Mouse (Mus musculus) lung, embryonic 14.5 days (tissue): Measurements from ENCODE around the gene Tagln2. TPM values are rescaled to one million over a fixed set of nuclear protein-coding genes. Genes with fewer than 3 reads are reported as not detected.

ENCODE experiments used
- ATAC-seq: fragments of 200-750 bp; cut with Nextera tagmentation; 2 replicates; pipeline ENCODE4 v1.8.0; 2017; ENCODE audit warnings: mild to moderate bottlenecking, moderate TSS enrichment, moderate library complexity; ENCODE audit not compliant: insufficient read depth
- DNase-seq: peaks from one replicate; pipeline ENCODE4 v3.0.0-alpha.2; 2015
- H3K27ac ChIP-seq: fragments of 300-500 bp; sonication (generic); 2 replicates; pipeline ENCODE4 v1.5.1; 2014; ENCODE audit warnings: low read depth, mild to moderate bottlenecking, moderate library complexity
- H3K27me3 ChIP-seq: fragments of 300-500 bp; sonication (generic); 2 replicates; pipeline ENCODE4 v1.6.1; 2014; ENCODE audit warnings: low read length, control low read depth; ENCODE audit not compliant: insufficient read depth
- H3K36me3 ChIP-seq: fragments of 300-500 bp; sonication (generic); 2 replicates; pipeline ENCODE4 v1.6.1; 2014; ENCODE audit warnings: control low read depth; ENCODE audit not compliant: insufficient read depth
- H3K4me1 ChIP-seq: fragments of 300-500 bp; sonication (generic); 2 replicates; pipeline ENCODE4 v1.6.1; 2014; ENCODE audit warnings: antibody characterized with exemption, control low read depth; ENCODE audit not compliant: insufficient read depth
- H3K4me2 ChIP-seq: fragments of 300-500 bp; sonication (generic); 2 replicates; pipeline ENCODE4 v1.6.1; 2014; ENCODE audit warnings: mild to moderate bottlenecking
- H3K4me3 ChIP-seq: fragments of 300-500 bp; sonication (generic); 2 replicates; pipeline ENCODE4 v1.5.1; 2014; ENCODE audit warnings: low read depth, low read length
- H3K9ac ChIP-seq: fragments of 300-500 bp; sonication (generic); 2 replicates; pipeline ENCODE4 v1.6.1; 2014
- H3K9me3 ChIP-seq: fragments of 300-500 bp; sonication (generic); 2 replicates; pipeline ENCODE4 v1.6.1; 2016; ENCODE audit warnings: low read depth, low read length, control low read depth
- CTCF ChIP-seq: IDR thresholded peaks from 2 replicates; pipeline ENCODE4 v1.5.1; 2016; ENCODE audit warnings: antibody characterized with exemption, low read depth
- WGBS: fragments of 180-500 bp; shearing (Covaris S2); extraction: QIAGEN DNeasy Blood & Tissue Kit; methylation state at CpG from one replicate; pipeline ENCODE4 v1.1.7; 2014; 5-methylcytosine and 5-hydroxymethylcytosine counted together
- polyA plus RNA-seq: library from polyadenylated mRNA; unstranded; fragments of >200 nt; fragmentation: Nextera tagmentation; extraction: Ambion mirVana; gene quantifications from 2 replicates; pipeline ENCODE4 v1.2.1, GENCODE M21; 2014

The Tagln2 gene
- polyA plus RNA-seq, 1 experiment from 2014 or later: 395 TPM

- Histone ChIP-seq H3K4me3 (no peak overlapping the region), H3K27ac (no peak overlapping the region; the same call in 1 of the 2 replicates), H3K36me3 (no peaks in the 10 kb centered on the region), H3K27me3 (no peaks in the 10 kb centered on the region), H3K4me2 (no peak overlapping the region), H3K9me3 (peaks cover 6% of the 10 kb centered on the region; the same call in 1 of the 2 replicates), H3K4me1 (peaks cover 20% of the 10 kb centered on the region), H3K9ac (no peak overlapping the region)
- no peak for DNase-seq
- TF ChIP-seq CTCF: no peak
- ATAC-seq: no peak
- 56% methylated on average over 6 of the region's 6 CpGs for WGBS
These were observed 19.8 kb downstream of the Tagln2 start for GRCm38 (mm10) chr1:172519644-172520043.

- 0 out of 2 replicates have a peak within 1 kb of the TSS, but pooled peaks have one; percentile 6 for H3K9ac ChIP-seq
These were observed 21.0 kb downstream of the Tagln2 start, which contains the start of gene Cfap45 for GRCm38 (mm10) chr1:172520576-172521440. Gene Cfap45 (plus strand): TSS chr1:172520801.

GRCm38 (mm10) chr1:172522524-172522923, 22.7 kb downstream of the Tagln2 start:
- Histone ChIP-seq H3K36me3 (no peaks in the 10 kb centered on the region), H3K9ac (no peak overlapping the region), H3K9me3 (peaks cover 2% of the 10 kb centered on the region; the same call in 1 of the 2 replicates), H3K4me3 (no peak overlapping the region), H3K4me2 (no peak overlapping the region), H3K4me1 (peaks cover 31% of the 10 kb centered on the region), H3K27ac (peak overlapping the region; percentile 46), H3K27me3 (no peaks in the 10 kb centered on the region)
- ATAC-seq: no peak
- DNase-seq: no peak
- WGBS: 43% methylated on average over 7 of the region's 7 CpGs
- TF ChIP-seq CTCF: no peak

More at GRCm38 (mm10) chr1:172520576-172521440, 21.0 kb downstream of the Tagln2 start, which contains the start of gene Cfap45:
- Histone ChIP-seq H3K4me1 (peaks cover 22% of the 10 kb centered on the region), H3K27me3 (no peaks in the 10 kb centered on the region), H3K9me3 (peaks cover 6% of the 10 kb centered on the region; the same call in 1 of the 2 replicates), H3K36me3 (no peaks in the 10 kb centered on the region), H3K27ac (peak within 1 kb of the TSS; percentile 58), H3K4me2 (peak within 1 kb of the TSS; percentile 69), H3K4me3 (peak within 1 kb of the TSS; percentile 32)
- WGBS: 4% methylated on average over 28 of the region's 28 CpGs
- ATAC-seq (peak; percentile 77), DNase-seq (peak; percentile 96)
- no peak for TF ChIP-seq CTCF

GRCm38 (mm10) chr1:172523699-172524101, 23.9 kb downstream of the Tagln2 start:
- Histone ChIP-seq H3K9ac (no peak overlapping the region), H3K36me3 (no peaks in the 10 kb centered on the region), H3K4me1 (peaks cover 31% of the 10 kb centered on the region), H3K27ac (peak overlapping the region; percentile 72), H3K27me3 (no peaks in the 10 kb centered on the region), H3K4me3 (no peak overlapping the region), H3K4me2 (no peak overlapping the region), H3K9me3 (no peaks in the 10 kb centered on the region)
- peak; percentile 53 for ATAC-seq
- DNase-seq: peak; percentile 85
- 25% methylated on average over 12 of the region's 12 CpGs for WGBS
- TF ChIP-seq CTCF: no peak

GRCm38 (mm10) chr1:172525027-172525764, 25.3 kb downstream of the Tagln2 start:
- H3K36me3 ChIP-seq: no peaks in the 10 kb centered on the region
- TF ChIP-seq CTCF: peak; percentile 57

GRCm38 (mm10) chr1:172525971-172526370, 26.1 kb downstream of the Tagln2 start:
- Histone ChIP-seq H3K4me1 (peaks cover 26% of the 10 kb centered on the region), H3K9ac (no peak overlapping the region)
- no peak for DNase-seq

More at GRCm38 (mm10) chr1:172525027-172525764, 25.3 kb downstream of the Tagln2 start:
- no peak overlapping the region for H3K9ac ChIP-seq
- 28% methylated on average over 15 of the region's 15 CpGs for WGBS
- H3K4me3 ChIP-seq: no peak overlapping the region
- ATAC-seq (peak; percentile 11; the same call in 1 of the 2 replicates), DNase-seq (peak; percentile 78)
- no peaks in the 10 kb centered on the region for H3K9me3 ChIP-seq
- peak overlapping the region; percentile 38 for H3K4me2 ChIP-seq
- H3K27me3 ChIP-seq: no peaks in the 10 kb centered on the region
- peak overlapping the region; percentile 80 for H3K27ac ChIP-seq
- H3K4me1 ChIP-seq: peaks cover 24% of the 10 kb centered on the region

More at GRCm38 (mm10) chr1:172525971-172526370, 26.1 kb downstream of the Tagln2 start:
- no peak for ATAC-seq
- Histone ChIP-seq H3K4me2 (peak overlapping the region; percentile 43), H3K27ac (peak overlapping the region; percentile 80), H3K36me3 (no peaks in the 10 kb centered on the region), H3K9me3 (no peaks in the 10 kb centered on the region), H3K27me3 (no peaks in the 10 kb centered on the region), H3K4me3 (peak overlapping the region; percentile 3; the same call in 1 of the 2 replicates)
- WGBS: 53% methylated on average over 7 of the region's 7 CpGs
- TF ChIP-seq CTCF: no peak
